Mouse (Mus musculus) intestine, embryonic 14.5 days (tissue): ENCODE measurements around the gene Ephb4. TPM values are rescaled to one million over a fixed set of nuclear protein-coding genes. Genes with fewer than 3 reads are reported as not detected.

Experiments
- ATAC-seq: fragments of 200-750 bp; cut with Nextera tagmentation; replicated peaks from 2 replicates; pipeline ENCODE4 v1.8.0; 2017; ENCODE audit warnings: low read depth, moderate number of reproducible peaks, moderate TSS enrichment, moderate library complexity; ENCODE audit not compliant: low FRiP score, low TSS enrichment
- DNase-seq: peaks from one replicate; pipeline ENCODE4 v3.0.0-alpha.2; 2018; ENCODE audit warnings: low spot score
- H3K27ac ChIP-seq: fragments of 300-500 bp; sonication (generic); 2 replicates; pipeline ENCODE4 v1.5.1; 2014; ENCODE audit warnings: low read depth, mild to moderate bottlenecking, control low read depth
- H3K27me3 ChIP-seq: fragments of 300-500 bp; sonication (generic); replicated peaks from 2 replicates; pipeline ENCODE4 v1.6.1; 2014; ENCODE audit warnings: low read length, control low read depth; ENCODE audit not compliant: control insufficient read depth, insufficient read depth
- H3K36me3 ChIP-seq: fragments of 300-500 bp; sonication (generic); 2 replicates; pipeline ENCODE4 v1.6.1; 2014; ENCODE audit warnings: low read length, control low read depth; ENCODE audit not compliant: control insufficient read depth, insufficient read depth
- H3K4me1 ChIP-seq: fragments of 300-500 bp; sonication (generic); replicated peaks from 2 replicates; pipeline ENCODE4 v1.6.1; 2014; ENCODE audit warnings: low read length, control low read depth, mixed read lengths; ENCODE audit not compliant: control insufficient read depth, insufficient read depth
- H3K4me2 ChIP-seq: fragments of 300-500 bp; sonication (generic); 2 replicates; pipeline ENCODE4 v1.6.1; 2014; ENCODE audit warnings: low read length
- H3K4me3 ChIP-seq: fragments of 300-500 bp; sonication (generic); 2 replicates; pipeline ENCODE4 v1.5.1; 2014; ENCODE audit warnings: low read depth, low read length, control low read depth, mixed read lengths
- H3K9ac ChIP-seq: fragments of 300-500 bp; sonication (generic); 2 replicates; pipeline ENCODE4 v1.6.1; 2014; ENCODE audit warnings: mild to moderate bottlenecking, low read length
- H3K9me3 ChIP-seq: fragments of 300-500 bp; sonication (generic); 2 replicates; pipeline ENCODE4 v1.6.1; 2016; ENCODE audit warnings: low read length, control low read depth; ENCODE audit not compliant: control insufficient read depth
- WGBS: fragments of 180-500 bp; shearing (Covaris S2); extraction: QIAGEN DNeasy Blood & Tissue Kit; methylation state at CpG from one replicate; pipeline ENCODE4 v1.1.7; 2014; 5-methylcytosine and 5-hydroxymethylcytosine counted together
- polyA plus RNA-seq: library from polyadenylated mRNA; unstranded; fragments of >200 nt; fragmentation: Nextera tagmentation; extraction: Ambion mirVana; gene quantifications from 2 replicates; pipeline ENCODE4 v1.2.1, GENCODE M21; 2014

Gene Ephb4
- polyA plus RNA-seq, 1 experiment from 2014 or later, result 51.3 TPM

DNA sequence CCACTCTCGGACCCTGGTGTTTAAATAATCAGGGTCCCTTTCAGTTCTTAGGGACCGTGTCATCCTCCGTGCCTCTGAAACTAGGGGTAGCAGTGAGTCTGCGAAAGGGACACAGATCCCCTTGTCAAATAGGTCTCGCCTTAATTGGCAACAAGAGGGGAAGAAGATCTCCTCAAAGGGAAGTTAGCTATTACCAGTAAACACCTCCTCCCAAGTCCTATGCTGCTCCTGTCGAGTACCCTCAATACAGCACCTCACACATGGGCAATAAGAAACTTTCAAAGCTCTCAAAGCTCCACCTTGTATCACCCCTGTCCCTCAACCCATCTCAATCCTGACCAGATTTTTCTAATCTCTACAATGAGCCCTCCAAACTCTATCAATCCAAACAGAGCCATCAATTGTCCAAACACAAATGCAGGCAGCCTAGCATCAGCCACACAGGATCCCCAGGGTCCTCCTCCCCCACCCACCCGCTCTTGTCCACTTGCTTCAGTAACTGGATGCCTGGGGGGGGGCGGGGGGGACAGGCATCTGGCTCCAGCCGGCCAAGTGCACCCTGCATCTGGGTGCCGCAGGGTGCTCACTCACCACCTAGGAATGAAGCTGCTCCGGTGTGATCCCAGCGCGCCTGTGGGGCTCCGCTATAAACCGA, 16.9 kb upstream of the Ephb4 start:
- H3K9me3 ChIP-seq, result no peaks in the 10 kb centered on the region

DNA sequence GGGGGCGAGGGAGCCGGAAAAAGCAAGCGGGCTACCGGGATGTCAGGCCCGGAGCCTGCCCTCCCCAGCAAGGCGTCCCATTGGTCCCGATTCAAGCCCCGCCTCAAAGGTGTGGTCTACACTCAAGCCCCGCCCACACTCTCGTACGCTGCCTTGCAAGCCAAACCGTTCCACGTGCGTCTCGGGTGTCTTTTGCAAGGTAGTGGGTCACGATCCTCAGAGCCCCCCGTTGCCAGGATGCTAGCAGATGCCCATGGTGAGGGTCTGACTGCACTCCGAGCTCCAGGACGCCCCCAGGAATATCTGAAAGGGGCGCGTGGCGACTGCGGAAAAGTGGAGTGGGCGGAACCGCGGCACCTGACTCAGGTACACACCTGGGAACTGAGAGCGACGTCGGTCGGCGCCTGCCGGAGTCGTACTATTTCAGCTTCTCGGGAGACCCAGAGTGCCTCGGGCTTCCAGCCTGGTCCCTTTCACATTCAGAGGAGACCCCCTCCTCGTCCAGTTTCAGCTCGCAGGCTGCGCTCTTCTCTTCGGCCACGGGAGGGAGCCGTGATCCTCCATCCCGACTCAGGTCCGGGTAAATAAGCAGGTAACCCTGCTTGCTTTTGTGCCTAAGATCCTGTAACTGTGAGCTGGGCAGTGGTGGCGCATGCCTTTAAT, 16.3 kb upstream of the Ephb4 start, which contains the start of gene Slc12a9:
Slc12a9 (minus strand) TSS at position 86 of the 663 bp plus-strand sequence.
- peaks cover 7% of the 10 kb centered on the region for H3K4me1 ChIP-seq
- ATAC-seq, result peak; percentile 85
- H3K27ac ChIP-seq, result peak within 1 kb of the TSS; percentile 40; the same call in 1 of the 2 replicates
- whole genome bisulfite sequencing, result under 1% methylated on average over 44 of the region's 44 CpGs
- peak within 1 kb of the TSS; percentile 63 for H3K4me3 ChIP-seq
- H3K9me3 ChIP-seq, result no peaks in the 10 kb centered on the region
- H3K9ac ChIP-seq, result peak within 1 kb of the TSS; percentile 63
- peak; percentile 98 for DNase-seq
- H3K27me3 ChIP-seq, result no peaks in the 10 kb centered on the region
- H3K4me2 ChIP-seq, result peak within 1 kb of the TSS; percentile 96
- H3K36me3 ChIP-seq, result 0 out of 2 replicates have a peak, but pooled peaks cover under 1% of the 10 kb centered on the region

More for the DNA sequence above, 16.9 kb upstream of the Ephb4 start:
- Histone ChIP-seq H3K4me2 (peak overlapping the region; percentile 96), H3K4me3 (peak overlapping the region; percentile 63), H3K4me1 (peaks cover 5% of the 10 kb centered on the region; the same call in 1 of the 2 replicates), H3K27me3 (no peaks in the 10 kb centered on the region), H3K9ac (peak overlapping the region; percentile 63), H3K36me3 (peaks cover 7% of the 10 kb centered on the region; the same call in 1 of the 2 replicates), H3K27ac (0 out of 2 replicates have a peak overlapping the region, but pooled peaks have one; percentile 34)
- ATAC-seq (no peak), DNase-seq (no peak)
- 17% methylated on average over 15 of the region's 15 CpGs for WGBS

- peak overlapping the region; percentile 96 for H3K4me2 ChIP-seq
- peaks cover 14% of the 10 kb centered on the region for H3K4me1 ChIP-seq
- DNase-seq (no peak), ATAC-seq (no peak)
- H3K4me3 ChIP-seq, result peak overlapping the region; percentile 63
- no peaks in the 10 kb centered on the region for H3K9me3 ChIP-seq
- H3K27me3 ChIP-seq, result no peaks in the 10 kb centered on the region
- H3K36me3 ChIP-seq, result no peaks in the 10 kb centered on the region
- H3K9ac ChIP-seq, result no peak overlapping the region
- no peak overlapping the region for H3K27ac ChIP-seq
- WGBS, result 51% methylated on average over 10 of the region's 10 CpGs
These were observed 15.6 kb upstream of the Ephb4 start for GRCm38 (mm10) chr5:137334317-137334716.

- H3K27ac ChIP-seq, result no peak overlapping the region
- no peaks in the 10 kb centered on the region for H3K9me3 ChIP-seq
- no peaks in the 10 kb centered on the region for H3K27me3 ChIP-seq
- peaks cover 20% of the 10 kb centered on the region for H3K4me1 ChIP-seq
- DNase-seq (peak; percentile 41), ATAC-seq (no peak)
- no peak overlapping the region for H3K9ac ChIP-seq
- H3K4me2 ChIP-seq, result no peak overlapping the region
- no peaks in the 10 kb centered on the region for H3K36me3 ChIP-seq
- WGBS, result 72% methylated on average over 6 of the region's 6 CpGs
- no peak overlapping the region for H3K4me3 ChIP-seq
These were observed 14.8 kb upstream of the Ephb4 start for GRCm38 (mm10) chr5:137335066-137335465.

DNA sequence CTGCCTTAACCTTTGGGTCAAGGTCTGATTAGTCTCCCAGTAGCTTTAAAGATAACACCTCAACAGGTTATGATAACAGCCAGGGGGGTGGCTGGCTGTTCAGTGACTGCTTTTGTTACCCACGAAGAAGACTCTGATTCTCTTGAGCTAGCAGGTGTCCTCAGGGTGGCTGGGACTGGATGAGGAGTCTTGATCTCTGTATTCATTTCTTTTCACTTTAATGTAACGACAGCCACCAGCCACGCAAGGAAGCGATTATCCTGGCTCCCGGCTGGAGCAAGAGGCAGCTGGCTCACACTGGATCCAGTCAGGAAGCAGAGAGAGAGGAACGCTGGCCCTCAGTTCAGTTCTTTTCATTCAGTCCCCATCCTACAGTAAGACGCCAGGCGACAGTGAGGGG, 12.7 kb upstream of the Ephb4 start:
- Histone ChIP-seq H3K36me3 (no peaks in the 10 kb centered on the region), H3K4me1 (peaks cover 20% of the 10 kb centered on the region), H3K9ac (no peak overlapping the region), H3K27ac (no peak overlapping the region; the same call in 1 of the 2 replicates), H3K9me3 (no peaks in the 10 kb centered on the region), H3K4me2 (no peak overlapping the region), H3K27me3 (no peaks in the 10 kb centered on the region), H3K4me3 (no peak overlapping the region)
- ATAC-seq (no peak), DNase-seq (peak; percentile 55)
- WGBS, result 52% methylated on average over 8 of the region's 8 CpGs

GRCm38 (mm10) chr5:137338256-137338655, 11.7 kb upstream of the Ephb4 start:
- Histone ChIP-seq H3K27me3 (no peaks in the 10 kb centered on the region), H3K9ac (peak overlapping the region; percentile 66), H3K4me2 (peak overlapping the region; percentile 86), H3K27ac (peak overlapping the region; percentile 90), H3K9me3 (no peaks in the 10 kb centered on the region), H3K36me3 (no peaks in the 10 kb centered on the region), H3K4me1 (peaks cover 20% of the 10 kb centered on the region), H3K4me3 (peak overlapping the region; percentile 44)
- WGBS, result 1% methylated on average over 19 of the region's 19 CpGs
- peak; percentile 72 for ATAC-seq
- DNase-seq, result peak; percentile 86

GRCm38 (mm10) chr5:137338663-137339289, 11.1 kb upstream of the Ephb4 start:
- H3K4me1 ChIP-seq, result peaks cover 20% of the 10 kb centered on the region
- peak overlapping the region; percentile 44 for H3K4me3 ChIP-seq
- DNase-seq (peak; percentile 74), ATAC-seq (peak; percentile 8; the same call in 1 of the 2 replicates)
- H3K36me3 ChIP-seq, result no peaks in the 10 kb centered on the region
- WGBS, result 1% methylated on average over 11 of the region's 11 CpGs
- peak overlapping the region; percentile 66 for H3K9ac ChIP-seq
- peak overlapping the region; percentile 90 for H3K27ac ChIP-seq
- peak overlapping the region; percentile 86 for H3K4me2 ChIP-seq
- no peaks in the 10 kb centered on the region for H3K9me3 ChIP-seq
- H3K27me3 ChIP-seq, result no peaks in the 10 kb centered on the region

GRCm38 (mm10) chr5:137339290-137339979, 10.5 kb upstream of the Ephb4 start:
- Histone ChIP-seq H3K36me3 (no peaks in the 10 kb centered on the region), H3K27me3 (no peaks in the 10 kb centered on the region), H3K4me3 (peak overlapping the region; percentile 44), H3K4me1 (peaks cover 20% of the 10 kb centered on the region), H3K27ac (peak overlapping the region; percentile 90), H3K9me3 (no peaks in the 10 kb centered on the region), H3K4me2 (peak overlapping the region; percentile 86), H3K9ac (peak overlapping the region; percentile 66)
- DNase-seq, result peak; percentile 67
- 0 out of 2 replicates have a peak, but pooled peaks have one; percentile 22 for ATAC-seq
- WGBS, result 13% methylated on average over 22 of the region's 22 CpGs
